Mouse (Mus musculus): ENCODE measurements around the gene 1700022I11Rik. TPM values are rescaled to one million over a fixed set of nuclear protein-coding genes. Genes with fewer than 3 reads are reported as not detected.

The 1700022I11Rik gene
- polyA plus RNA-seq (2012; rRNA removed) = 0.19 and 0.23 TPM in 2 replicates

GRCm38 (mm10) chr4:42969304-42969703, at the start of gene 1700022I11Rik:
Gene 1700022I11Rik (plus strand): TSS chr4:42969604.

GRCm38 (mm10) chr4:42949676-42950051, 19.7 kb upstream of the 1700022I11Rik start, which contains the start of gene Dnajb5:
Gene Dnajb5 (plus strand): TSS chr4:42949814.

DNA sequence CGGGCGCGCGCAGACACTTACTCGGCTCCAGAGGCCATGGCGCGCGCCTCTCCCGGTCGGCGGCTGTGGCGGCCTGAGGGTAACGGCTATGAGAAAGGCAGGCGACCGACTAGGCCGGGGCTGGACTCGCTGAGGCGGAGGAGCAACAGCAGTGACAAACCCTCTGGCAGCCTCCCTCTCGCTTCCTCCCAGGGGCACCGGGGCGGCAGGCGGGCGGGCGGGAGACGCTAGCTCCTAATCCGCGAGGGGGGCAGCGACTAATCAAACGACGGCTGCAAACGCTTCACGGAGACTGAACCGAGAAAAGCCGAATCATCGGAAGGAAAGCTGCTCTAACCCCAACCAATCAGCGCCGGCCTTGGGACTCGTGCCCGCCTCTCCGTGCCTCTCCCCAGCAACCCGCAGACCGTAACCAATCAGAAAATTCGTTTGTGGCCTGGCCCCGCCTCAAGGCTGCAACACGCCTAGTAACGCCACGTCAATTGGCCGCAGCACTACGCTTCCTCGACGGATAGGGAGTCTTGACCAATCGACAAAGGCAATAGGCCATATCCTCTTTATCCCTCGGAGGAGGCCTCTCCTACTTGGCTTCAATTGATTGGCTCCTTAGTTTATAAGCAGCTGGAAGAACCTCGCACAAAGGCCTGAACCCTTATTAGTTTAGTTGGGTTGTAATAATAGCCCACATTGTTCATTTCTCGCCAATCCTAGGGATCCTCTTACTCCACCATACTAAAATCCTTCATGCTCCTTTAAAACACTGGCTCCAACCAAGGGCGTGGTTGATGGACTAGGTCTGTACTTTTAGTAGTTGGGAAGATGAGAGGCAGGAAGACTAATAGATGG, 31.0 kb downstream of the 1700022I11Rik start, which contains the start of gene Vcp:
Vcp (minus strand) TSS at position 367 of the 846 bp plus-strand sequence.

DNA sequence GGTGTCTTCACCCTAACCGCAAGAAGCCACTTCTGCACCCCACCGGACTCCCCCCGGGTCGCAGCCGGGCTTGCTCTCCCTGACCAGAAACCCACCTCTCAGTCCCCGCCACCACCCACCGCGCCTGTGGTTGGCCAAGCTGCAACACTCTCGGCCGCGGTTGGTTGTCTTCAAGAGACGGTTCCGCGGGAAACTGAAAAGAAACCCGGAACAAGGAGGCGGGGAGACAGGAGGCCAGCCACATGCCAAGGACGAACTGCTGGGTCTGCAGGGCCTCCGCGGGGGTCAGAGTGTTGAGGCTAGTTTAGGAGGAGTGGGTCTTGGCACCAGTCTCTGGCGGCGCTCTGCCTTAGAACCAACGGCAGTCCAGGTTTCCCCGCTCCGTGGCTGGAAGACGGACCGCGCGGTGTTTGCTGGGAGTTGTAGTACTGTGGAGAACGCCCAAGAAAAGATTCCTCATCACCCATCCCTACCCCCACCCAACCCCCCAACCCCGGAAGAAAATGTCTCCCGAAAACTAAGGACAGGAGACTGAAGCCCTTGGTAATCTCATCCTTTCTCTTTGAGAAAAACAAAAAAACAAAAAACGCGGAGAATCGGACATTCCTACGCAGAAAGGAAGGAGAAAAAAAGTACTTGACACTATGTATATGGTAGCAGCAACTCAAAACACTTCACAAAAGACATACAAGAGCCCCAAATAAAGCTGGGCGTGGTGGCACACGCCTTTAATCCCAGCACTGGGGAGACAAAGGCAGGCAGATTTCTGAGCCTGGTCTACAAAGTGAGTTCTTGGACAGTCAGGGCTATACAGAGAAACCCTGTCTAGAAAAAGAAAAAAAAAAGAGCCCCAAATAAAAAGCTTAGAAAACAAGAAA, 41.0 kb downstream of the 1700022I11Rik start, which contains the start of gene Fancg:
Fancg (minus strand) TSS at position 346 of the 878 bp plus-strand sequence.

GRCm38 (mm10) chr4:43025084-43025960, 55.9 kb downstream of the 1700022I11Rik start, which contains the start of gene Pigo:
Gene Pigo (minus strand): TSS chr4:43025819.

GRCm38 (mm10) chr4:43031237-43031995, 62.0 kb downstream of the 1700022I11Rik start, which contains the start of gene Stoml2:
Gene Stoml2 (minus strand): TSS chr4:43031710.

Other genes with a start within 250 kb of the 1700022I11Rik start
- 0.17 and 0.22 TPM in 2 replicates for gene 4930578G10Rik, start 234.1 kb upstream of the 1700022I11Rik start, polyA plus RNA-seq (2012; rRNA removed)
- gene Ccl19, start 213.0 kb upstream of the 1700022I11Rik start, polyA plus RNA-seq (2012; rRNA removed) = 0.19 and 0.23 TPM in 2 replicates
- gene Ccl21a, start 195.6 kb upstream of the 1700022I11Rik start, polyA plus RNA-seq (2012; rRNA removed) = 0.40 and 0.76 TPM in 2 replicates
- gene Fam205a1, start 115.7 kb upstream of the 1700022I11Rik start, polyA plus RNA-seq (2012; rRNA removed) = 0.01 and 0.03 TPM in 2 replicates
- gene Gm12394, start 112.8 kb upstream of the 1700022I11Rik start, polyA plus RNA-seq (2012; rRNA removed) = 0.12 TPM in 2 replicates
- gene Fam205c, start 95.4 kb upstream of the 1700022I11Rik start, polyA plus RNA-seq (2012; rRNA removed) = not detected in 2 replicates
- gene Phf24, start 52.9 kb upstream of the 1700022I11Rik start, polyA plus RNA-seq (2012; rRNA removed) = 83.6 and 94.1 TPM in 2 replicates
- gene Dnajb5, start 19.8 kb upstream of the 1700022I11Rik start, polyA plus RNA-seq (2012; rRNA removed) = 73.4 and 84.6 TPM in 2 replicates
- 242 and 246 TPM in 2 replicates for gene Vcp, start 30.9 kb downstream of the 1700022I11Rik start, polyA plus RNA-seq (2012; rRNA removed)
- 45.5 and 47.3 TPM in 2 replicates for gene Fancg, start 40.9 kb downstream of the 1700022I11Rik start, polyA plus RNA-seq (2012; rRNA removed)
- gene Pigo, start 56.2 kb downstream of the 1700022I11Rik start, polyA plus RNA-seq (2012; rRNA removed) = 23.3 and 27.1 TPM in 2 replicates
- 121 and 135 TPM in 2 replicates for gene Stoml2, start 62.1 kb downstream of the 1700022I11Rik start, polyA plus RNA-seq (2012; rRNA removed)
- gene Fam214b, start 76.6 kb downstream of the 1700022I11Rik start, polyA plus RNA-seq (2012; rRNA removed) = 34.5 and 42.5 TPM in 2 replicates
- 59.2 and 60.2 TPM in 2 replicates for gene Unc13b, start 89.3 kb downstream of the 1700022I11Rik start, polyA plus RNA-seq (2012; rRNA removed)